9 mouse cellular contexts compared by ENCODE assay signal in the genomic region with DNA sequence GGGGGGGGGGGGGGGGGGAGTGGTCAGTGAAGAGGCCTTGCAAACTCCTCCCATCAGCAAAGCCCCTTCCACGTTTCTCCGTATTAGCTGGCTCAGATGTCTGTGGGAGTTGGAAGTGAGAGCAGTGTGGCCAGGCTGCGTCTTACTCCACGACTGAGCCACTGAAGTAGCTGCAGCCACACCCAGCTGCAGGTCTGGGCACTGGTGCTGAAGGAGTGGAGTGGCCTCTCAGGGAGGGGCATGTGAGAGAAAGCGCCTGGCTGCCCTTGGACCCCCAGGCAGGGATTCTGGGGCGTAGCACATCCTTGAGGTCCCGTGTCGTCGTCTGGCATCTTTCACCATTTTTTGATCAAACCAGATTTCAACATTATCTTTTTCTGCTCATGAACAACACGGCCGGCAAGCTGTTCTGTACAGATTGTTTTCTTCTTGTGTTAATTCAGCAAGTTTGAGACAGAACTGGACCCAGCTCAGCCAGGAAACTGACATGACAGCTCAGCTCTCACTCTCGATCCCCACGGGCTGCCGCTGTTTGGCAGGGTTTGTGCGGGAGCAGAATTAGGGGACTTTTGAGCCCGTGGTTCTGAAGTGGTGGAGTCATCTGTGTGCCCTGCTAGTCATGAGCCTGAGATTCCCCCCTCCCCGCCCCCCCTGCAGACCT.
DNase-seq lines count a peak whose midpoint lies in the region; ATAC-seq and TF ChIP-seq lines count a peak whose summit lies in the region.
"Had no signal": no experiment of that assay in that cellular context is flagged by ENCODE, and none has a peak within 500 bp of the region (broad histone marks: within the 10 kb centered on the region; RNA-seq: fewer than 3 reads in every experiment).

No protein-coding gene starts in this region.

- peaks cover 8% of the 10 kb centered on the region; the same call in 1 of the 2 replicates for H3K36me3 ChIP-seq in neural tube, embryonic 12.5 days
- H3K36me3 ChIP-seq: liver, embryonic 13.5 days had no signal

- H3K4me3 ChIP-seq in cerebellum, adult 2 months (replicated peaks; ENCODE audit: insufficient read depth, low read depth, low read length) = peak overlapping the region; percentile 26
- H3K4me3 ChIP-seq in neural tube, embryonic 12.5 days = no peak overlapping the region
- H3K4me3 ChIP-seq: liver, embryonic 13.5 days had no signal

- H3K4me2 ChIP-seq in neural tube, embryonic 12.5 days (replicated peaks) = no peak overlapping the region
- H3K4me2 ChIP-seq: liver, embryonic 13.5 days had no signal

- WGBS in cerebellum, adult 2 months = 6% methylated on average over 17 of the region's 17 CpGs
- 84% methylated on average over 17 of the region's 17 CpGs for WGBS in neural tube, embryonic 12.5 days

- ATAC-seq in cerebellum, adult (ENCODE audit: insufficient number of reproducible peaks, low FRiP score, low TSS enrichment) = no peak; the same call in 1 of the 2 replicates
- 0 out of 2 replicates have a peak, but pooled peaks have one; percentile 39 for ATAC-seq in neural tube, embryonic 12.5 days (ENCODE audit: low FRiP score, low read depth)

- no peak for TF ChIP-seq CTCF in cerebellum, adult 2 months (IDR thresholded peaks at IDR 0.05; ENCODE audit: borderline replicate concordance, insufficient read depth, low read depth, low read length)

- H3K4me1 ChIP-seq in cerebellum, adult 2 months (ENCODE audit: control insufficient read depth, insufficient read depth, low read length) = peaks cover 60% of the 10 kb centered on the region
- peaks cover 19% of the 10 kb centered on the region for H3K4me1 ChIP-seq in neural tube, embryonic 12.5 days

- no peak for DNase-seq in cerebellum, adult 2 months
- peak; percentile 49 to 69 for DNase-seq in lung, adult 18-20 months
- DNase-seq in lung, postnatal 25 days (ENCODE audit: low spot score) = no peak
- DNase-seq in heart, postnatal 4 days = peak; percentile 36
- DNase-seq in spleen, adult 12 weeks (ENCODE audit: low spot score) = no peak
- DNase-seq in embryo, embryonic 10 days (ENCODE audit: low spot score) = no peak
- DNase-seq: liver, embryonic 13.5 days had no signal

- H3K27ac ChIP-seq in cerebellum, adult 2 months (ENCODE audit: insufficient read depth, low read length) = peak overlapping the region; percentile 41
- no peak overlapping the region for H3K27ac ChIP-seq in neural tube, embryonic 12.5 days
- H3K27ac ChIP-seq: liver, embryonic 13.5 days had no signal

- no peaks in the 10 kb centered on the region for H3K27me3 ChIP-seq in cerebellum, adult 2 months (ENCODE audit: control insufficient read depth, insufficient read depth, low read length)
- H3K27me3 ChIP-seq in neural tube, embryonic 12.5 days (replicated peaks) = no peaks in the 10 kb centered on the region
- H3K27me3 ChIP-seq: liver, embryonic 13.5 days had no signal

- H3K9ac ChIP-seq in neural tube, embryonic 12.5 days = peak overlapping the region; percentile 33; the same call in 1 of the 2 replicates
- H3K9ac ChIP-seq: liver, embryonic 13.5 days had no signal

- no peaks in the 10 kb centered on the region for H3K9me3 ChIP-seq in neural tube, embryonic 12.5 days
- H3K9me3 ChIP-seq: liver, embryonic 13.5 days had no signal

- no peak for TF ChIP-seq POLR2A in cerebellum, adult 2 months (IDR thresholded peaks at IDR 0.05; ENCODE audit: borderline replicate concordance, insufficient read depth, low read length)

Comparison
In these comparisons a context has a peak if more than half of its experiments do, and no peak if none do; other contexts are left out.
1. DNase-seq: peak in lung, adult 18-20 months (2 of 2) and heart, postnatal 4 days (single experiment); none in cerebellum, adult 2 months (0 of 2), lung, postnatal 25 days (single experiment), spleen, adult 12 weeks (single experiment) and embryo, embryonic 10 days (single experiment).